Mouse (Mus musculus) v-Abl transformed pro-B cells (cell line): ENCODE results near the gene E030025P04Rik.

Source experiments
- in situ Hi-C, 2 experiments: fragments of 400-800 bp; cut with MboI; formaldehyde crosslinking; loops; one replicate each; pipeline ENCODE4 v1.15.1; 2025; ENCODE audit not compliant: unreplicated experiment in 2 of 2

The E030025P04Rik gene

GRCm38 (mm10) chr11:109144236-109144635, at the start of gene E030025P04Rik:
Gene E030025P04Rik, minus strand, starts transcription at chr11:109144369.
- in situ Hi-C loops = no loop called here

- in situ Hi-C loops = loop anchor here in 1 of 2 experiments (10.0 to 25.0 kb wide), 2 partner anchors 738 to 1331 kb away; no protein-coding TSS in a partner anchor
Observed at GRCm38 (mm10) chr11:109192673-109193557, 48.7 kb upstream of the E030025P04Rik start.

GRCm38 (mm10) chr11:109188235-109188634, 44.1 kb upstream of the E030025P04Rik start:
- in situ Hi-C loops = loop anchor here in 1 of 2 experiments (25.0 kb wide), 1 partner anchor 1326 kb away; no protein-coding TSS in a partner anchor

GRCm38 (mm10) chr11:109187631-109188184, 43.5 kb upstream of the E030025P04Rik start:
- in situ Hi-C loops = loop anchor here in 1 of 2 experiments (25.0 kb wide), 1 partner anchor 1325 kb away; no protein-coding TSS in a partner anchor

GRCm38 (mm10) chr11:109181118-109181517, 36.9 kb upstream of the E030025P04Rik start:
- in situ Hi-C loops = loop anchor here in 1 of 2 experiments (25.0 kb wide), 1 partner anchor 1319 kb away; no protein-coding TSS in a partner anchor

- in situ Hi-C loops = loop anchor here in 1 of 2 experiments (25.0 kb wide), 1 partner anchor 1318 kb away; no protein-coding TSS in a partner anchor
Observed at GRCm38 (mm10) chr11:109180290-109180689, 36.1 kb upstream of the E030025P04Rik start.

GRCm38 (mm10) chr11:109178788-109179518, 34.8 kb upstream of the E030025P04Rik start:
- in situ Hi-C loops = loop anchor here in 1 of 2 experiments (25.0 kb wide), 1 partner anchor 1317 kb away; no protein-coding TSS in a partner anchor

- in situ Hi-C loops = loop anchor here in 1 of 2 experiments (25.0 kb wide), 1 partner anchor 1313 kb away; no protein-coding TSS in a partner anchor
Observed at GRCm38 (mm10) chr11:109175376-109175969, 31.3 kb upstream of the E030025P04Rik start.

GRCm38 (mm10) chr11:109172224-109172623, 28.1 kb upstream of the E030025P04Rik start:
- in situ Hi-C loops = no loop called here

- in situ Hi-C loops = no loop called here
Observed at GRCm38 (mm10) chr11:109170771-109171170, 26.6 kb upstream of the E030025P04Rik start.

GRCm38 (mm10) chr11:109157694-109158093, 13.5 kb upstream of the E030025P04Rik start:
- in situ Hi-C loops = no loop called here

GRCm38 (mm10) chr11:109144890-109145341, 747 bp upstream of the E030025P04Rik start:
- in situ Hi-C loops = no loop called here

GRCm38 (mm10) chr11:109126482-109126881, 17.7 kb downstream of the E030025P04Rik start:
- in situ Hi-C loops = no loop called here

GRCm38 (mm10) chr11:109125451-109125850, 18.7 kb downstream of the E030025P04Rik start:
- in situ Hi-C loops = no loop called here

- in situ Hi-C loops = no loop called here
Observed at GRCm38 (mm10) chr11:109124284-109124683, 19.9 kb downstream of the E030025P04Rik start.

- in situ Hi-C loops = no loop called here
Observed at GRCm38 (mm10) chr11:109109826-109110346, 34.3 kb downstream of the E030025P04Rik start.

- in situ Hi-C loops = no loop called here
Observed at GRCm38 (mm10) chr11:109109056-109109455, 35.1 kb downstream of the E030025P04Rik start.

- in situ Hi-C loops = no loop called here
Observed at GRCm38 (mm10) chr11:109107518-109108205, 36.5 kb downstream of the E030025P04Rik start.

GRCm38 (mm10) chr11:109106751-109107150, 37.4 kb downstream of the E030025P04Rik start:
- in situ Hi-C loops = no loop called here
